Mouse (Mus musculus): ENCODE measurements at regions not wholly inside any gene's neighbourhood (a gene's known extent, or its start where the extent isn't known, plus 50 kb on each side); places are given as distances from the start of the nearest gene placed in this dataset.

- peak; percentile 15 for DNase-seq (ENCODE audit: low spot score)
Measured at GRCm38 (mm10) chr2:79086857-79087578, 168.2 kb upstream of the Itga4 start.

GRCm38 (mm10) chr2:79087600-79088205, 167.5 kb upstream of the Itga4 start:
- DNase-seq (ENCODE audit: low spot score) = no peak

- DNase-seq (ENCODE audit: low spot score) = no peak
Measured at GRCm38 (mm10) chr2:79090273-79090672, 165.0 kb upstream of the Itga4 start.

- DNase-seq (ENCODE audit: low spot score) = no peak
Measured at GRCm38 (mm10) chr2:79094298-79094697, 160.9 kb upstream of the Itga4 start.

- DNase-seq (ENCODE audit: low spot score) = no peak
Measured at GRCm38 (mm10) chr2:79096532-79097251, 158.5 kb upstream of the Itga4 start.

GRCm38 (mm10) chr2:79099601-79100000, 155.6 kb upstream of the Itga4 start:
- DNase-seq (ENCODE audit: low spot score) = no peak

GRCm38 (mm10) chr2:79111673-79112072, 143.6 kb upstream of the Itga4 start:
- no peak for DNase-seq (ENCODE audit: low spot score)

- DNase-seq (ENCODE audit: low spot score) = no peak
Measured at GRCm38 (mm10) chr2:79112076-79112475, 143.2 kb upstream of the Itga4 start.

GRCm38 (mm10) chr2:79120610-79121345, 134.4 kb upstream of the Itga4 start:
- DNase-seq (ENCODE audit: low spot score) = peak; percentile 47

- DNase-seq (ENCODE audit: low spot score) = no peak
Measured at GRCm38 (mm10) chr2:79122530-79122929, 132.7 kb upstream of the Itga4 start.

- peak; percentile 45 for DNase-seq (ENCODE audit: low spot score)
Measured at GRCm38 (mm10) chr2:79124272-79124976, 130.8 kb upstream of the Itga4 start.

- DNase-seq (ENCODE audit: low spot score) = no peak
Measured at GRCm38 (mm10) chr2:79126170-79126879, 128.9 kb upstream of the Itga4 start.

- DNase-seq (ENCODE audit: low spot score) = peak; percentile 44
Measured at GRCm38 (mm10) chr2:79126996-79127741, 128.1 kb upstream of the Itga4 start.

- no peak for DNase-seq (ENCODE audit: low spot score)
Measured at GRCm38 (mm10) chr2:79127822-79128221, 127.4 kb upstream of the Itga4 start.

GRCm38 (mm10) chr2:79130660-79131059, 124.6 kb upstream of the Itga4 start:
- no peak for DNase-seq (ENCODE audit: low spot score)

- DNase-seq (ENCODE audit: low spot score) = no peak
Measured at GRCm38 (mm10) chr2:79131235-79131634, 124.0 kb upstream of the Itga4 start.

GRCm38 (mm10) chr2:79131743-79132517, 123.3 kb upstream of the Itga4 start:
- no peak for DNase-seq (ENCODE audit: low spot score)

- DNase-seq (ENCODE audit: low spot score) = no peak
Measured at GRCm38 (mm10) chr2:79132518-79132845, 122.7 kb upstream of the Itga4 start.

- DNase-seq (ENCODE audit: low spot score) = no peak
Measured at GRCm38 (mm10) chr2:79134281-79134680, 120.9 kb upstream of the Itga4 start.

- no peak for DNase-seq (ENCODE audit: low spot score)
Measured at GRCm38 (mm10) chr2:79135986-79136385, 119.2 kb upstream of the Itga4 start.
